Mouse (Mus musculus) liver, adult 2 months (tissue): ENCODE results near the gene Plcb2.

Source experiments
- CTCF ChIP-seq: fragments of 200-500 bp; IDR thresholded peaks from 2 replicates; pipeline ENCODE4 v1.5.1; 2011; ENCODE audit warnings: low read depth, low read length, control low read depth
- POLR2A ChIP-seq: fragments of 200-500 bp; IDR thresholded peaks from 2 replicates; pipeline ENCODE4 v1.6.1; 2011; ENCODE audit warnings: low read length, control low read depth; ENCODE audit not compliant: insufficient read depth; ENCODE audit errors: extremely low read depth

- TF ChIP-seq POLR2A = no peak
- TF ChIP-seq CTCF = no peak
Observed at GRCm38 (mm10) chr2:118685088-118685487, 43.1 kb downstream of the Plcb2 start.
